Mouse (Mus musculus) embryonic fibroblast, embryonic 13.5 days (primary cell): Measurements from ENCODE around the gene Tesk1.

Experiments
- CTCF ChIP-seq: IDR thresholded peaks from 2 replicates; pipeline ENCODE4 v1.5.1; 2011; ENCODE audit warnings: mild to moderate bottlenecking, control low read depth, low read length, moderate library complexity, borderline replicate concordance; ENCODE audit not compliant: insufficient read depth
- POLR2A ChIP-seq: IDR thresholded peaks from 2 replicates; pipeline ENCODE4 v1.6.1; 2011; ENCODE audit warnings: low read depth, mild to moderate bottlenecking, control low read depth, low read length, moderate library complexity

DNA sequence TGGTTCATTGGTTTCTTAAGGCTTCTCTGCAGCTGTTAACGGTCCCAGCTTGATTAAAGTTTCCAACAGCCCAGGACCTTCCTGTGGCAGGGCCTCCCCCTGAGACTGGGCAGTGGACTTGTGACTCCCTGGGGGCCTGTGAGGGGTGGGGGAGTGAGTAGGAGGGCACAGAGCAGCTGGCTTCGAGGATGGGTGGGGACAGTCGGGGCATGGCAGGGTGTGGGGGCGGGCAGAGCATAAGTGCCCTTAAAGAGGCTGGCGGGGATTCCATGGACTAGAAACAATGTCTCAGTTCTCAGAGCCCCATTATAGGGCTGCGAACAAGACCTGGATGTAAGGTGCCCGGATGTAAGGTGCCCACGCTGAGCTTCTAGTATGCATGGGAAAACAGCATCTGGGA lies 15.4 kb downstream of the Tesk1 start:
- TF ChIP-seq POLR2A (no peak), CTCF (no peak)
